Mouse (Mus musculus) small intestine, adult 2 months (tissue): ENCODE measurements around the gene Tesk2. TPM values are rescaled to one million over a fixed set of nuclear protein-coding genes. Genes with fewer than 3 reads are reported as not detected.
"Not testable (repeated sequence)": the region's sequence is repeated elsewhere in the genome, so short reads cannot be mapped to it uniquely, and the experiment has no call there.

Source experiments
- H3K27ac ChIP-seq: fragments of 200-500 bp; 2 replicates; pipeline ENCODE4 v1.5.1; 2012; ENCODE audit warnings: low read depth, low read length, control low read depth, inconsistent platforms; ENCODE audit not compliant: insufficient read depth
- H3K27me3 ChIP-seq: fragments of 200-500 bp; 2 replicates; pipeline ENCODE4 v1.6.1; 2012; ENCODE audit warnings: mild to moderate bottlenecking, moderate library complexity, low read length, inconsistent platforms; ENCODE audit not compliant: control insufficient read depth, insufficient read depth
- H3K36me3 ChIP-seq: fragments of 200-500 bp; 2 replicates; pipeline ENCODE4 v1.6.1; 2012; ENCODE audit warnings: mild to moderate bottlenecking, low read length, control low read depth, inconsistent platforms; ENCODE audit not compliant: control insufficient read depth, insufficient read depth
- H3K4me1 ChIP-seq: fragments of 200-500 bp; 2 replicates; pipeline ENCODE4 v1.6.1; 2012; ENCODE audit warnings: low read length, inconsistent platforms, mixed read lengths; ENCODE audit not compliant: control insufficient read depth, insufficient read depth, insufficient read length
- H3K4me3 ChIP-seq: fragments of 200-500 bp; 2 replicates; pipeline ENCODE4 v1.5.1; 2012; ENCODE audit warnings: low read depth, mild to moderate bottlenecking, control low read depth, inconsistent platforms, low read length, moderate library complexity
- CTCF ChIP-seq: fragments of 200-500 bp; IDR thresholded peaks from 2 replicates; pipeline ENCODE4 v1.5.1; 2012; ENCODE audit warnings: low read depth, mild to moderate bottlenecking, control low read depth, inconsistent platforms, low read length, moderate library complexity, mixed read lengths; ENCODE audit not compliant: insufficient replicate concordance, insufficient read length; ENCODE audit errors: extremely low read depth
- POLR2A ChIP-seq: fragments of 200-500 bp; IDR thresholded peaks from 2 replicates; pipeline ENCODE4 v1.6.1; 2012; ENCODE audit warnings: low read depth, mild to moderate bottlenecking, control low read depth, inconsistent platforms, low read length, moderate library complexity
- WGBS: fragments of 180-500 bp; shearing (Covaris S2); methylation state at CpG from one replicate; pipeline ENCODE4 v1.1.7; 2018; 5-methylcytosine and 5-hydroxymethylcytosine counted together
- polyA plus RNA-seq: library from polyadenylated mRNA; depleted of rRNA; stranded (reverse); fragments of >200 nt; gene quantifications from 2 replicates; pipeline ENCODE4 v1.2.3, GENCODE M21; 2012

The Tesk2 gene
- polyA plus RNA-seq, 1 experiment = 25.6 TPM

DNA sequence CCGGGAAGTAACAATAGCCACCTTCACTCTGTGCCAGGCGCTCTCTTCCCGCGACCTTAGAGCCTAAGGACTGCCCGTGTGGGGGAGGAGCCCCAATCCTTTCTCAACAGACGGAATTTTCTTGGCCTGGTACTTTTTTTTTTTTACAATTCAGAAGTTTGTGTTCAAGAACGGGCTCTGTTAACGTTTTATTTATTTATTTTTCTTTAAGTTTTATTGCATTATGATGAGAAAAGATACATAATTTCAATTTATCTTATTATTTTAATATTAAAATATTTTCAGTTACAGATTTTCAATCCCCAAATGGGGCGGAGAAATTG is 100.9 kb downstream of the Tesk2 start, which contains the start of gene Hpdl:
TSS of gene Hpdl (minus strand) at position 14 of the 323 bp plus-strand sequence.
- Histone ChIP-seq H3K36me3 (no peaks in the 10 kb centered on the region), H3K27me3 (no peaks in the 10 kb centered on the region), H3K27ac (peak within 1 kb of the TSS; percentile 84), H3K4me3 (peak within 1 kb of the TSS; percentile 70), H3K4me1 (peaks cover 31% of the 10 kb centered on the region)
- WGBS = 6% methylated on average over 9 of the region's 9 CpGs
- TF ChIP-seq CTCF (no peak), POLR2A (no peak)

GRCm38 (mm10) chr4:116824541-116825004 is 103.8 kb downstream of the Tesk2 start:
- Histone ChIP-seq H3K27ac (peak overlapping the region; percentile 70), H3K36me3 (no peaks in the 10 kb centered on the region), H3K27me3 (no peaks in the 10 kb centered on the region), H3K4me1 (peaks cover 31% of the 10 kb centered on the region), H3K4me3 (peak overlapping the region; percentile 73)
- TF ChIP-seq CTCF = no peak
- TF ChIP-seq POLR2A = peak; percentile 87
- WGBS = 2% methylated on average over 29 of the region's 29 CpGs

GRCm38 (mm10) chr4:116827819-116828218 is 107.1 kb downstream of the Tesk2 start:
- H3K27me3 ChIP-seq = no peaks in the 10 kb centered on the region
- H3K36me3 ChIP-seq = no peaks in the 10 kb centered on the region
- H3K4me1 ChIP-seq = peaks cover 18% of the 10 kb centered on the region; the same call in 1 of the 2 replicates
- no peak overlapping the region for H3K27ac ChIP-seq
- WGBS = under 1% methylated on average over 4 of the region's 4 CpGs
- TF ChIP-seq CTCF (peak; percentile 71; the same call in 1 of the 2 replicates), POLR2A (no peak)
- H3K4me3 ChIP-seq = no peak overlapping the region

DNA sequence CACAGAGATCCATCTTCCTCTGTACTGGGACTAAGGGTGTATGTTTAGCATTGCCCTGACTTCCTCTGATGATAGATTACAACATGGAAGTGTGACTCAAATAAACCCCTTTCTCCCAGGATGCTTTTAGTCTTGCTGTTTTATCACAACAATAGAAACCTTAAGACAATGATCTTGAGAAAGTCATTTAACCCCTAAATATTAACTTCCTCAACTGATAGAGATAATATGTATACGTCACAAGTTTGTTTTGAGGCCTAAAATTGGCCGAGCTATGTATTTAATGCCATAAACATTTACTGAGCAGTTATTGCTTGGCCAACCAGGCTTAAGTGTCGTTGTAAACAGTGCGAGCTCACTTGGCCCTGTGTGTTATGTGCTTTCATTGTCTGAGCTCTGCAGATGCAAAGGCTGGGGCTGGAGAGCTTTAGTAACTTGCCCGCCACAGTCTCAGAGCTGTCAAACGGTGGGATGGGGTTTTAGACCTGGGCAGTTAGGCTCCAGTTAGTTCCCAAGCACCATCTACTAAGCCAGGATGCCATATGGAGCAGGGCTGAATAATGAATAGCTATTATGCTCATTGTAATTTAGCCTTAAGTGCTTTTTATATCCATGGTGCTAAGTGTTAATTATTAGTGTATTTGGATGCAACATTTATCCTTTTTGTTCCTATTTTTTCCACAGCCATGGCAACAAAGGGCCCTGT is 108.8 kb downstream of the Tesk2 start:
- WGBS = 42% methylated on average over 6 of the region's 6 CpGs
- TF ChIP-seq POLR2A (no peak), CTCF (no peak)

DNA sequence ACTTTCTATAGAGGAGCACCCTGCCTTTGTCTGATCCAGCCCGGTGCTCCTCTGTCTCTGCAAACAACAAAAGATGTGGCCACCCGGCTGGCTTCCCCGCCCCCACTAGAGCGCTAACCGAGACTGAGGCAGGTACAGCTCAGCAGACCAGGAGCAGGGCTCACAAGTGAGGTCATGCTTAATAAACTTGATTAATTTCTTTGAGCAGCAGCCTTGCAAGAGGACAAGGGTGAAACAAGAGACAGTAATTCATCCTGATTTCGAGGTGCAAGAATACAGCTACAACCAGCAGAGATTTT is 109.3 kb downstream of the Tesk2 start:
- no peaks in the 10 kb centered on the region for H3K27me3 ChIP-seq
- WGBS = 50% methylated on average over 6 of the region's 6 CpGs
- H3K27ac ChIP-seq = no peak overlapping the region
- H3K4me1 ChIP-seq = peaks cover 8% of the 10 kb centered on the region; the same call in 1 of the 2 replicates
- TF ChIP-seq CTCF = no peak
- no peak for TF ChIP-seq POLR2A
- H3K36me3 ChIP-seq = no peaks in the 10 kb centered on the region
- H3K4me3 ChIP-seq = no peak overlapping the region

More for the DNA sequence above, 108.8 kb downstream of the Tesk2 start:
- Histone ChIP-seq H3K4me1 (peaks cover 9% of the 10 kb centered on the region; the same call in 1 of the 2 replicates), H3K36me3 (no peaks in the 10 kb centered on the region), H3K4me3 (no peak overlapping the region), H3K27ac (no peak overlapping the region), H3K27me3 (no peaks in the 10 kb centered on the region)

DNA sequence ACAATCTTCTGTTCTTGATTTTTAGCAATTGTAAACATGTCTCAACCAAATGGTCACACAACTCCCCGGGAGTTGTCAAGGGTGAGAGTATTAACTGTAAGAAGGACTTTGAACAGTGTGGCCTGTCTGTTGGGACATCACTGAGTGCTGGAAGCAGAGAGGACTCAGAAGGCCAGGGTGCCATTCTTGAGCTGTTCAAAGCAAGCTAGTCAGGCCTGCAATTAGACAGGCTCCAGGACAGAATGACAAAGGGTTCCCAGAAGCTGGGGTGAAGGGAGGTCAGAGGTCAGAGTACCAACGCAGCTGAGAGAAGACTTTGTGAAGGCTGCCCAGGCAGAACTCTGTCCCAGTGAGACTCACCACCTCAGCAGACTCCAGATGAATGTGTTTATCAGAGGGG is 118.3 kb downstream of the Tesk2 start:
- TF ChIP-seq POLR2A (no peak), CTCF (no peak)
- H3K27me3 ChIP-seq = no peaks in the 10 kb centered on the region
- 14% methylated on average over 2 of the region's 2 CpGs for WGBS

GRCm38 (mm10) chr4:116840096-116840495 is 119.3 kb downstream of the Tesk2 start:
- not testable (repeated sequence) for H3K36me3 ChIP-seq, H3K27ac ChIP-seq, H3K27me3 ChIP-seq, H3K4me1 ChIP-seq, H3K4me3 ChIP-seq
- 48% methylated on average over 27 of the region's 29 CpGs for WGBS

More for the DNA sequence above, 118.3 kb downstream of the Tesk2 start:
- Histone ChIP-seq H3K4me1 (no peaks in the 10 kb centered on the region; the same call in 1 of the 2 replicates), H3K4me3 (no peak overlapping the region), H3K27ac (no peak overlapping the region), H3K36me3 (no peaks in the 10 kb centered on the region)

GRCm38 (mm10) chr4:116840841-116841240 is 120.1 kb downstream of the Tesk2 start:
- H3K27ac ChIP-seq = no peak overlapping the region
- no peaks in the 10 kb centered on the region; the same call in 1 of the 2 replicates for H3K4me1 ChIP-seq
- H3K27me3 ChIP-seq = no peaks in the 10 kb centered on the region
- H3K4me3 ChIP-seq = no peak overlapping the region
- no peaks in the 10 kb centered on the region for H3K36me3 ChIP-seq
- TF ChIP-seq CTCF = no peak
- TF ChIP-seq POLR2A = no peak
- 80% methylated on average over 6 of the region's 6 CpGs for WGBS
